Mouse (Mus musculus) liver, adult 2 months (tissue): ENCODE measurements around the gene Lrrc63. TPM values are rescaled to one million over a fixed set of nuclear protein-coding genes. Genes with fewer than 3 reads are reported as not detected.

Experiments
- DNase-seq: peaks from one replicate; pipeline ENCODE4 v3.0.0-alpha.2; 2011; ENCODE audit warnings: low read depth, low spot score; ENCODE audit errors: extremely low read depth
- H3K27ac ChIP-seq: fragments of 200-500 bp; replicated peaks from 2 replicates; pipeline ENCODE4 v1.5.1; 2012; ENCODE audit warnings: low read depth, mild to moderate bottlenecking, control low read depth, inconsistent platforms, low read length; ENCODE audit not compliant: insufficient read depth
- H3K27me3 ChIP-seq: fragments of 200-500 bp; 2 replicates; pipeline ENCODE4 v1.6.1; 2012; ENCODE audit warnings: mild to moderate bottlenecking, moderate library complexity, low read length, inconsistent platforms; ENCODE audit not compliant: control insufficient read depth, insufficient read depth
- H3K36me3 ChIP-seq: fragments of 200-500 bp; 2 replicates; pipeline ENCODE4 v1.6.1; 2012; ENCODE audit warnings: low read length, inconsistent platforms; ENCODE audit not compliant: control insufficient read depth, insufficient read depth
- H3K4me1 ChIP-seq: fragments of 200-500 bp; 2 replicates; pipeline ENCODE4 v1.6.1; 2011; ENCODE audit warnings: low read length; ENCODE audit not compliant: control insufficient read depth, insufficient read depth
- H3K4me3 ChIP-seq: fragments of 200-500 bp; 2 replicates; pipeline ENCODE4 v1.5.1; 2011; ENCODE audit warnings: low read depth, mild to moderate bottlenecking, control low read depth, low read length, moderate library complexity; ENCODE audit not compliant: insufficient read depth
- H3K79me2 ChIP-seq: fragments of 200-500 bp; 2 replicates; pipeline ENCODE4 v1.6.1; 2012; ENCODE audit warnings: inconsistent platforms, mild to moderate bottlenecking, low read length, moderate library complexity; ENCODE audit not compliant: control insufficient read depth, insufficient read depth
- H3K9ac ChIP-seq: fragments of 200-500 bp; 2 replicates; pipeline ENCODE4 v1.6.1; 2012; ENCODE audit warnings: low read depth, mild to moderate bottlenecking, control low read depth, inconsistent platforms, low read length
- CTCF ChIP-seq: fragments of 200-500 bp; IDR thresholded peaks from 2 replicates; pipeline ENCODE4 v1.5.1; 2011; ENCODE audit warnings: low read depth, low read length, control low read depth
- POLR2A ChIP-seq: fragments of 200-500 bp; IDR thresholded peaks from 2 replicates; pipeline ENCODE4 v1.6.1; 2011; ENCODE audit warnings: low read length, control low read depth; ENCODE audit not compliant: insufficient read depth; ENCODE audit errors: extremely low read depth
- WGBS: fragments of 180-500 bp; shearing (Covaris S2); methylation state at CpG from one replicate; pipeline ENCODE4 v1.1.7; 2018; 5-methylcytosine and 5-hydroxymethylcytosine counted together
- polyA plus RNA-seq: library from polyadenylated mRNA; depleted of rRNA; stranded (reverse); fragments of >200 nt; gene quantifications from 2 replicates; pipeline ENCODE4 v1.2.3, GENCODE M21; 2012; rRNA removed
- total RNA-seq: library from RNA; depleted of rRNA; stranded (reverse); fragments of >200 nt; gene quantifications from 2 replicates; pipeline ENCODE4 v1.2.3, GENCODE M21; 2014; rRNA removed

Lrrc63 gene
- total and polyA plus RNA-seq, 2 experiments = under 0.01 to 0.04 TPM

GRCm38 (mm10) chr14:75045184-75045583, 85.5 kb downstream of the Lrrc63 start:
- TF ChIP-seq POLR2A (no peak), CTCF (no peak)
- Histone ChIP-seq H3K4me1 (peaks cover 2% of the 10 kb centered on the region; the same call in 1 of the 2 replicates), H3K79me2 (no peaks in the 10 kb centered on the region), H3K9ac (no peak overlapping the region), H3K27ac (no peak overlapping the region), H3K36me3 (no peaks in the 10 kb centered on the region), H3K27me3 (no peaks in the 10 kb centered on the region), H3K4me3 (no peak overlapping the region)
- DNase-seq = peak; percentile 29
- WGBS = 64% methylated on average over 7 of the region's 7 CpGs

- Histone ChIP-seq H3K36me3 (no peaks in the 10 kb centered on the region), H3K4me1 (no peaks in the 10 kb centered on the region), H3K27ac (no peak overlapping the region), H3K9ac (no peak overlapping the region), H3K27me3 (no peaks in the 10 kb centered on the region), H3K4me3 (no peak overlapping the region), H3K79me2 (no peaks in the 10 kb centered on the region)
- WGBS = 64% methylated on average over 11 of the region's 11 CpGs
- TF ChIP-seq CTCF (no peak), POLR2A (no peak)
- no peak for DNase-seq
These were observed 95.2 kb downstream of the Lrrc63 start for GRCm38 (mm10) chr14:75035431-75035830.

Other genes starting within 250 kb of the Lrrc63 start
- 6.1 and 6.5 TPM in 2 replicates for gene Lrch1, start 183.0 kb downstream of the Lrrc63 start, total RNA-seq
- gene Lrch1, start 183.0 kb downstream of the Lrrc63 start, polyA plus RNA-seq = 1.9 and 2.7 TPM in 2 replicates
- 0.54 and 1.1 TPM in 2 replicates for gene Rubcnl, start 114.9 kb downstream of the Lrrc63 start, total RNA-seq
- 0.15 and 0.21 TPM in 2 replicates for gene Rubcnl, start 114.9 kb downstream of the Lrrc63 start, polyA plus RNA-seq
- gene Lcp1, start 220 bp upstream of the Lrrc63 start, total RNA-seq = 55.5 and 71.8 TPM in 2 replicates
- gene Lcp1, start 220 bp upstream of the Lrrc63 start, polyA plus RNA-seq = 15.5 and 19.2 TPM in 2 replicates
- 480 and 574 TPM in 2 replicates for gene Cpb2, start 111.4 kb upstream of the Lrrc63 start, total RNA-seq
- gene Cpb2, start 111.4 kb upstream of the Lrrc63 start, polyA plus RNA-seq = 130 and 147 TPM in 2 replicates
- gene Zc3h13, start 153.5 kb upstream of the Lrrc63 start, total RNA-seq = 9.0 and 13.5 TPM in 2 replicates
- gene Zc3h13, start 153.5 kb upstream of the Lrrc63 start, polyA plus RNA-seq = 3.3 and 6.1 TPM in 2 replicates